Comparison of ENCODE assay signal across 7 mouse cellular contexts in genomic region chr1:130547674-130548429, GRCm38 (mm10).
A peak's percentile ranks its signal among the peaks of the same experiment; 100 is the strongest.
DNase-seq lines count a peak whose midpoint lies in the region; ATAC-seq and TF ChIP-seq lines count a peak whose summit lies in the region.

No protein-coding gene starts in this region.

- peak; percentile 75 for ATAC-seq in forebrain, embryonic 13.5 days
- ATAC-seq in megakaryocyte-erythroid progenitor cell, adult 5-6 weeks (replicated peaks; ENCODE audit: low FRiP score, low TSS enrichment, poor library complexity, severe bottlenecking) = peak; percentile 77

- TF ChIP-seq EP300 in ES-Bruce4 (IDR thresholded peaks at IDR 0.05; ENCODE audit: insufficient read depth, low read depth, low read length) = no peak

- peak; percentile 43 for TF ChIP-seq CTCF in ES-Bruce4 (IDR thresholded peaks at IDR 0.05; ENCODE audit: low read depth, low read length)

- no peaks in the 10 kb centered on the region for H3K27me3 ChIP-seq in ES-Bruce4 (ENCODE audit: control insufficient read depth, insufficient read depth, low read length, poor library complexity, severe bottlenecking)
- H3K27me3 ChIP-seq in forebrain, embryonic 13.5 days = no peaks in the 10 kb centered on the region

- no peaks in the 10 kb centered on the region for H3K36me3 ChIP-seq in ES-Bruce4 (ENCODE audit: control insufficient read depth, insufficient read depth, low read length, poor library complexity, severe bottlenecking)
- H3K36me3 ChIP-seq in forebrain, embryonic 13.5 days (ENCODE audit: poor library complexity, severe bottlenecking) = no peaks in the 10 kb centered on the region

- H3K9ac ChIP-seq in ES-Bruce4 (ENCODE audit: low read depth, poor library complexity, severe bottlenecking) = no peak overlapping the region
- H3K9ac ChIP-seq in forebrain, embryonic 13.5 days = no peak overlapping the region

- H3K4me1 ChIP-seq in ES-Bruce4 (ENCODE audit: control insufficient read depth, insufficient read depth, low read length) = peaks cover 4% of the 10 kb centered on the region
- no peaks in the 10 kb centered on the region for H3K4me1 ChIP-seq in forebrain, embryonic 13.5 days

- H3K9me3 ChIP-seq in ES-Bruce4 (replicated peaks; ENCODE audit: control insufficient read depth, insufficient read depth, low read length, poor library complexity, severe bottlenecking) = no peaks in the 10 kb centered on the region
- no peaks in the 10 kb centered on the region for H3K9me3 ChIP-seq in forebrain, embryonic 13.5 days (replicated peaks)

- DNase-seq in adipocyte (ENCODE audit: low spot score) = peak; percentile 34
- peak; percentile 74 for DNase-seq in heart, postnatal 4 days
- DNase-seq in left cerebral cortex, postnatal 25 days (ENCODE audit: low spot score in 2 of 2) = peak; percentile 28 to 30
- peak; percentile 59 for DNase-seq in spleen, adult 12 weeks (ENCODE audit: low spot score)

- intact Hi-C loops in left cerebral cortex, postnatal 25 days (cut with DNase I) = loop anchor here (1.0 to 10.0 kb wide), 4 partner anchors 86 to 509 kb away; no protein-coding TSS in a partner anchor

- no peak for TF ChIP-seq POLR2A in ES-Bruce4 (IDR thresholded peaks at IDR 0.05; ENCODE audit: insufficient read depth, low read length)

- WGBS in forebrain, embryonic 13.5 days = 25% methylated on average over 25 of the region's 25 CpGs

- H3K27ac ChIP-seq in ES-Bruce4 (ENCODE audit: insufficient read depth, low read length) = no peak overlapping the region
- H3K27ac ChIP-seq in forebrain, embryonic 13.5 days = no peak overlapping the region

- H3K4me2 ChIP-seq in forebrain, embryonic 13.5 days = peak overlapping the region; percentile 54

- H3K4me3 ChIP-seq in ES-Bruce4 (ENCODE audit: low read depth, low read length) = no peak overlapping the region
- H3K4me3 ChIP-seq in forebrain, embryonic 13.5 days = peak overlapping the region; percentile 25
